Mouse (Mus musculus) left cerebral cortex, adult 2 months (tissue): ENCODE data around the gene 1810046K07Rik. TPM values are rescaled to one million over a fixed set of nuclear protein-coding genes. Genes with fewer than 3 reads are reported as not detected.

Experiments
- DNase-seq, 2 experiments: peaks; one replicate each; pipeline ENCODE4 v3.0.0; 2021 to 2022; ENCODE audit warnings: low spot score in 2 of 2, mixed read lengths in 1 of 2; ENCODE audit errors: extremely low spot score in 1 of 2
- H3K27ac ChIP-seq: fragments of 200-600 bp; 2 replicates; pipeline ENCODE4 v1.8.1; 2022
- H3K4me3 ChIP-seq: fragments of 200-600 bp; 2 replicates; pipeline ENCODE4 v1.8.1; 2022
- CTCF ChIP-seq: fragments of 200-600 bp; IDR thresholded peaks from 2 replicates; pipeline ENCODE4 v1.8.1; 2022; ENCODE audit warnings: antibody characterized with exemption, mild to moderate bottlenecking, moderate library complexity
- intact Hi-C: fragments of 180-260 bp; cut with DNase I; formaldehyde crosslinking; loops from one replicate; pipeline ENCODE4 v1.15.1; 2025
- total RNA-seq, 2 experiments: library from RNA; stranded (reverse); gene quantifications; 2 replicates each; pipeline ENCODE4 v1.2.3; 2021

1810046K07Rik gene
- total RNA-seq, 2 experiments from 2014 or later = not detected

- Histone ChIP-seq H3K27ac (no peak overlapping the region), H3K4me3 (no peak overlapping the region)
- TF ChIP-seq CTCF = no peak
- intact Hi-C loops = loop anchor here (5.0 kb wide), 1 partner anchor 109 kb away; no protein-coding TSS in a partner anchor
- no peak for DNase-seq
These were observed 37.7 kb downstream of the 1810046K07Rik start for GRCm38 (mm10) chr9:51290980-51291379.

- intact Hi-C loops = no loop called here
- H3K27ac ChIP-seq = no peak overlapping the region
- no peak for TF ChIP-seq CTCF
- H3K4me3 ChIP-seq = no peak overlapping the region
- no peak for DNase-seq
These were observed 42.6 kb downstream of the 1810046K07Rik start for GRCm38 (mm10) chr9:51286079-51286478.

GRCm38 (mm10) chr9:51278500-51279381 is 50.0 kb downstream of the 1810046K07Rik start, which contains the start of gene Colca2:
Gene Colca2, minus strand, starts transcription at chr9:51278569.
- Histone ChIP-seq H3K27ac (peak within 1 kb of the TSS; percentile 86), H3K4me3 (peak within 1 kb of the TSS; percentile 61)
- peak; percentile 33 for TF ChIP-seq CTCF
- DNase-seq = peak; percentile 62
- intact Hi-C loops = no loop called here

GRCm38 (mm10) chr9:51277834-51278498 is 50.8 kb downstream of the 1810046K07Rik start:
- H3K4me3 ChIP-seq = peak overlapping the region; percentile 61
- H3K27ac ChIP-seq = peak overlapping the region; percentile 86
- intact Hi-C loops = no loop called here
- DNase-seq = no peak
- TF ChIP-seq CTCF = no peak

GRCm38 (mm10) chr9:51274678-51275077 is 54.0 kb downstream of the 1810046K07Rik start:
- Histone ChIP-seq H3K27ac (no peak overlapping the region), H3K4me3 (no peak overlapping the region)
- no peak for DNase-seq
- intact Hi-C loops = no loop called here
- TF ChIP-seq CTCF = no peak

- intact Hi-C loops = no loop called here
- TF ChIP-seq CTCF = no peak
These were observed 55.0 kb downstream of the 1810046K07Rik start for GRCm38 (mm10) chr9:51273581-51274154.

GRCm38 (mm10) chr9:51272102-51272501 is 56.6 kb downstream of the 1810046K07Rik start:
- H3K4me3 ChIP-seq = no peak overlapping the region
- no peak for DNase-seq
- no peak for TF ChIP-seq CTCF
- intact Hi-C loops = no loop called here
- no peak overlapping the region for H3K27ac ChIP-seq

More at GRCm38 (mm10) chr9:51273581-51274154, 55.0 kb downstream of the 1810046K07Rik start:
- H3K27ac ChIP-seq = no peak overlapping the region
- DNase-seq = no peak
- H3K4me3 ChIP-seq = no peak overlapping the region

GRCm38 (mm10) chr9:51271073-51271472 is 57.6 kb downstream of the 1810046K07Rik start:
- Histone ChIP-seq H3K27ac (no peak overlapping the region), H3K4me3 (no peak overlapping the region)
- intact Hi-C loops = no loop called here
- no peak for TF ChIP-seq CTCF
- DNase-seq = no peak

GRCm38 (mm10) chr9:51268852-51269251 is 59.9 kb downstream of the 1810046K07Rik start:
- no peak for DNase-seq
- intact Hi-C loops = no loop called here
- Histone ChIP-seq H3K4me3 (no peak overlapping the region), H3K27ac (no peak overlapping the region)
- TF ChIP-seq CTCF = no peak

GRCm38 (mm10) chr9:51258426-51258825 is 70.3 kb downstream of the 1810046K07Rik start:
- DNase-seq = no peak
- no peak overlapping the region for H3K27ac ChIP-seq
- TF ChIP-seq CTCF = no peak

GRCm38 (mm10) chr9:51256780-51257502 is 71.8 kb downstream of the 1810046K07Rik start:
- intact Hi-C loops = no loop called here
- TF ChIP-seq CTCF = no peak
- Histone ChIP-seq H3K4me3 (no peak overlapping the region), H3K27ac (no peak overlapping the region)
- DNase-seq = no peak

More at GRCm38 (mm10) chr9:51258426-51258825, 70.3 kb downstream of the 1810046K07Rik start:
- intact Hi-C loops = no loop called here
- no peak overlapping the region for H3K4me3 ChIP-seq

Other genes starting within 250 kb of the 1810046K07Rik start
- not detected for gene 4833427G06Rik, start 226.8 kb downstream of the 1810046K07Rik start, total RNA-seq
- not detected for gene Gm32742, start 163.4 kb downstream of the 1810046K07Rik start, total RNA-seq
- gene Pou2af1, start 115.2 kb downstream of the 1810046K07Rik start, total RNA-seq = under 1 TPM in 1 of 2 experiments, not detected in 1; 0.14 TPM
- gene Colca2, start 50.3 kb downstream of the 1810046K07Rik start, total RNA-seq = 1 to 10 TPM; 1.0 to 1.4 TPM